Mouse (Mus musculus) thymus, adult 2 months (tissue): Measurements from ENCODE around the gene Gm49336.

ENCODE experiments used
- CTCF ChIP-seq: fragments of 200-500 bp; IDR thresholded peaks from 2 replicates; pipeline ENCODE4 v1.5.1; 2012; ENCODE audit warnings: mild to moderate bottlenecking, control low read depth, low read length, moderate library complexity, borderline replicate concordance; ENCODE audit not compliant: control insufficient read depth, poor library complexity, insufficient read depth; ENCODE audit errors: extremely low read depth
- POLR2A ChIP-seq: fragments of 200-500 bp; IDR thresholded peaks from 2 replicates; pipeline ENCODE4 v1.6.1; 2012; ENCODE audit warnings: mild to moderate bottlenecking, low read length, control low read depth, moderate library complexity; ENCODE audit not compliant: control insufficient read depth, poor library complexity, insufficient read depth; ENCODE audit errors: extremely low read depth

GRCm38 (mm10) chr14:60163367-60163766, 87.9 kb downstream of the Gm49336 start:
- TF ChIP-seq POLR2A (no peak), CTCF (no peak)
